Mouse (Mus musculus) thymus, postnatal 10 days (tissue): ENCODE measurements around the gene Slc25a21.

Experiments used
- DNase-seq, 2 experiments: peaks; one replicate each; pipeline ENCODE4 v3.0.0; 2021; ENCODE audit warnings: low spot score in 2 of 2

Gene Slc25a21

DNA sequence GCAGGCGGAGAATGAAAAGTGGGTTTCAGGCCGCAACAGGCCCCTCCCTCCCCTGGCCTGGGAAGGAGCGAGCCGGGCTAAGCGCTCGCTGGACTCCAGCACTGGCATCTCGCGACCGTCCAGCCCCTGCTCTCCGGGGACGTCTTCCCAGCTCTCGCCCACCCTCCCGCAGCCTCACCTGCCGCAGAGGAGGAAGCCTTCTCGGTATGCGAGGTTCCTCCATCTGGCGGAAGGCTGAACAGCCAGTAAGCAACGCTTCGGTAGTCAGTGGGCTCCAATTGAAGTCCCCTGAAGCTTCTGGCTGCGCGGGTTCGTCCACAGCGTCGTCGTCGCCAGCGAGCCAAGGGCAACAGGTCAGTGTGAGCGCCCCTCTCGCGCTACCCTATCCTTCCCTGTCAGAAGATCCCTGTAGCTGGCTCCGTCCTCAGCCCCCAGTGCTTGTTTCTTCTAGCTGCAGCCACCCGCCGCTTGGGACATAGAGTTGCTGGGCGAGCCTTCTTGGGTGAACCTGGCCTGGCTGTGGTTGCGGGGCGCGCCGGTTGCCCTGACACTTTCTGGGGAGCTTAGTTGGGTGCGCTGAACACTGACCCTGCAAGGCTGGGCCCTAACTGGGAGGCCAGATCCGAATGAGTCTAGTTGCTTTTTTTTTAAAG, 505.7 kb downstream of the Slc25a21 start, which contains the start of gene Pax9:
Pax9 (plus strand) TSS at position 341 of the 653 bp plus-strand sequence.
- DNase-seq, result no peak

DNA sequence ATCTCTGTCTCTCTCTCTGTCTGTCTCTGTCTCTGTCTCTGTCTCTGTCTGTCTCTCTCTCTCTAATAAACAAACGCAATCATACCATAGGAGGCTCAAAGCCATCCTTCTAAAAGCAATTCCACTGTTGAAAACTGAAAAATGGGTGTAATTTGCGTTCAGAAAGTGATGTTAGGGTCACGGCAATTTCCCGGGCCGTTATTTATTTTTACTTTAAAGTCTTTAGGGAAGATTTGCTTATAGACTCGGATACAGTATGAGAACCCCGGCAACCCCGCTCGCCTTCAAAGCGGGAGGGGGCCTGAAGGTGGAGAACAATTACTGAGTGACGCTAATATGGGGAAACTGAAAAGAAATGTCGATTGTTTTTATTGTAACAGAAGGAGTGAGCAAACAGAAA, 506.3 kb downstream of the Slc25a21 start:
- no peak for DNase-seq

DNA sequence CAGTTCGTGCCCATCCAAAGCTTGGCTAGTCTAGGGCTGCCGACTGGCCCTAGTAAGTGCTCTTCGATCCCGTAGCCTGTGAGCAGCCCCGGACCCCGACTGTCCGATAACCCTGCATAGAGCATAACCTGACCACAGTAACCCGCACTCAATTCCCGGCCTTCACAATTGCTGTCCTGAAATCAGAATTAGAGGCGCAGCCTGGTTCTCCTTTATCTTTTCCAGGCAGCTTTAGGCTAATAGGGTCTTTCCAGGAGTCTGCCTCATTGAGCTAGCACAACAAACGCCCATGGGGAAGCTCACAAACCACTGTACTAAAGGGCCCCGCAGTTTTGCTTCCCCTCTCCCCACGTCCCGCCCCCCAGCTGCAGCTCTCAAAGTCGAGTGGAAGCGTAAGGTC, 506.9 kb downstream of the Slc25a21 start:
- DNase-seq, result no peak

DNA sequence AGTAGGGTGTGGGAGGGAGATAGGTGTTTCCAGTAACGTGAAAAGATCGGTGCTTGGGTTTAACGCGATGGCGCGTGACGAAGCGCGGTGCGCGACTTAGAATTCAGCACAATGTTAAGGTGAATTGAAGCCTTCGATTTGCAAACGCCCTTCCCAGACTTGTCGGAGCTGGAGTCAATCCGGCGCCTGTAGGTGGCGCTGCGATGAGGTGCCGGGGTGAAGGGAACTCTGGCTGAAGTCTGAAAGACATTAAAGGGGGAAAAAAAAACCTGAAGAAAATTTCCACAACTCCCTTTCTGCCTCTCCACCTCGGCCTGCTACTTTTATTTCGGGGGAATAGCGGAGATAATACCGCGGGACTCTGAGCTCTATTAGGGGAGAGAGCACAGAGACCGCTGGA, 507.5 kb downstream of the Slc25a21 start:
- DNase-seq, result no peak

DNA sequence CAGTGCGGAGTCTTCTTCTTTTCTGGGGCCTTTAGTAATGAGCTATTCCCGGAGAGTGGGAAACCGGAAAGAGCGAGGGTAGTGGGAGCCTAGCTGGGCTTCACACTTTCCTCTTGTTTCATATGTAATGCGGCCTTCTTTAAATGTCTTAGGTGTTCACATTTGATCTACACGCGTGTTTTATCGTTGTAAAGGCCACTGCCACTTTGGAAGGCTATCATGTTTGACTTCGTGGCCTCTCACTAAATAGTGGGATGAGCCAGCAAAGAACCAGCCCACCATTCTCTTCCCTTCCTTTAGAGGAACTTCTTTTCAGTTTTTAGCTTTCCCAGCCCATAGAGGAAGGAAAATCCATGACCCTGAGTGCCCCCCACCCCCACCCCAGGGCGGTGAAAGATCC, 507.9 kb downstream of the Slc25a21 start:
- no peak for DNase-seq

DNA sequence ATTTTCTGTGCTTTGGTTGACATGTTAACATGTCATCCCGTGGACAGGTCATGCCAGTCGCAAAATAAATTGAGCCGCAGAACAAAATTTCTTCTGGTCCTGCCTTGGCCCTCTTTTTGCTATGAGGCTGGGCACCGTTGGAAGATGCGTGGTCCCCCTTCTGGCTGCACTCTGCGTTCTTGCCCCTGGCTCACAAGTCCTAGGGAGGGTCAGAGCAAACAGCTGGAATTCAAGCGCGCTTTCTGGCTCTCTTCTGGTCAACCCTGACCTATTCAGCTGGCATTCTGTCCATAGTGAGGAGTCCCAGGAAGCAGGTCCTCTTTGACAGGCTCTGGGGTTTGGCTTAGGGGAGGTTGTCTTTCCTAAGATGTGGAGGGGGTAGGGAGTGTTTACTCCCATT, 508.4 kb downstream of the Slc25a21 start:
- DNase-seq, result no peak

DNA sequence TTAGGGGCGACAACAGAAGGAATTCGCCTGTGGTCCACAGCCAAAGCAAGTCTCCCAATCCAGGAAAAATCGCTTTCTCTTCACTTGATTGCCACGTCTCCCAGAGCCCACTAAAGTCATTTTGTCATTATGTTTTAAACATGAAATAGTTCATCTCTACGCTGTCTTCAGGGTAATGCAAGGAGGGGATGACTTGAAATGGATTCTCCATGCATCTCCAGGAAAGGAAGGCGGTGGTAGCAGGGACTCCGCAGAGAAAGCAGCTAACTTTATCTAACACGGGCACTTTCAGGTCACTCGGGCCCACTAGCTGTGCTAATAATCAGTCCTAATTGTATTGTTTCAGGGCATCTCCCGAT, 508.8 kb downstream of the Slc25a21 start:
- DNase-seq, result no peak

DNA sequence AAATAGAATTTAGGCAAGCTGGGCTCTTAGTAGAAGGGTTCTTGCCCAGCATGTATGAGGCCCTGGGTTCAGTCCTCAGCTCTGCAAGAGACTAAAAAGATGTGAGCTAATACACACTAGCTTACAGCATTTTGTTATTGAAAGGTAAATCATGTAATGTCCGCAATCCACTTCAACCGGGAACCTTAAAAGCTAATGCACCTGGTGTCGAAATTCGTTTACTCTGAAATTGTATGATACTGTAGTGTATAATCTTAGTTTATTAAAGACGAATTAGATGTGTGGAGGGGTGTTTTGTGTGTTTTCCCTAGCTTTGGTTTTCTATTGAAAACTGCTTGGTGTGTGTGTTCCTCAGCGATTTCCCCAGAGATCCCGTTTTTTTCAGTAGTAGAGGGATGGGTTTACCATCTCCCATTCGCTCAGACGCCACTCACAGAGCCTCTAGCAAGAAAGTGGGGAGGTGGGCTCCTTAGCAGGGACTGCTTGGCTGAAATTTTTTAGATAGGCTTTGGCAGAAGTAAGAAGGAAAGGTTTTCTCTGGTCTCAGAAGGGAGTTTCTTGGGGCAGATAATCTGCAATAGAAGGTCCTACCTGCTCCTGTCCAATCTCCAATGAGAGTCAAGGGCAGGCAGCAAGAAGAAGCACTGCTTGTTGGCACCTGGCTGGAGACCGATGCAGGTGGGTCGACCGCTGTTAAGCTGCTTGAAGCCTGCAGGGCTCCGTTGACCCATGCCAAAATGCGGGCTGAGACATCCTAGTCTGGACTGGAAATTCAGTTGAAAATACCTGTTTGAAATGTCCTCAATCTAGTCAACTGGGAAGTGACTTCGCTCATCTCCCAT, 509.4 kb downstream of the Slc25a21 start:
- DNase-seq, result no peak

DNA sequence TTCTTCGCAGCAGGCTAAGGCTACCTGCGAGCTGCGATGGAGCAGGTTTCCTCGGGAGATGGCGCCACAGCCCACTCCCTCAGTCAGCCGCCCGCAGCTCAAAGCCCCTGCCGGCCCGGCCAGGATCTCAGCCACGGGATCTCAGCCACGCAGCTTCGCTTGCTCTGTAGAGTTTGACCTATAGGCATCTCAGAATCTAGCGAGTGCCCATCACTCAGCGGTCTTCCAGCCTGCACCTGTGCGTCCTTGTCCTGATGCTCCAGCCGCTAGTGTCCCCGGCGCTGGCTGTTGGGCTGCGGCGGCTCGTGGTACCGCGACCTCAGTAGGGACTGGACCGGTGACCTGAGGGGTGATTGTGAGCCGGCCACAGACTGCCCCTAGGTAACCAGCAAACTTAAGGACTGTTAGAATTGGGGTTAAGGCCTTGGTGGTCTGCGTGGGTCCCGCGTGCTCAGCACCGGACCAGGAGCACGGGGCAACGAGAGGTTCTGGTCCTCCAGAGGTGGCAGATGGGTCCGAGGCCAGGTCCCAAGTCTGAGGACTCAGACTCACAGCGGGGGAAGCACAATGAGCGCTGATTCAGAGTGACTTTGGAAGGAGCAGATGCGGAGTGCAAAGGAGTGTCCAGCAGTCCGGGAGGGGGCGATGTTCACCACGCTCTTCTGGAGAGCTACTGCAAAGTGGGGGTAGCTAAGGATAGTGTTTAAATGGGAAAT, 516.0 kb downstream of the Slc25a21 start:
- no peak for DNase-seq

DNA sequence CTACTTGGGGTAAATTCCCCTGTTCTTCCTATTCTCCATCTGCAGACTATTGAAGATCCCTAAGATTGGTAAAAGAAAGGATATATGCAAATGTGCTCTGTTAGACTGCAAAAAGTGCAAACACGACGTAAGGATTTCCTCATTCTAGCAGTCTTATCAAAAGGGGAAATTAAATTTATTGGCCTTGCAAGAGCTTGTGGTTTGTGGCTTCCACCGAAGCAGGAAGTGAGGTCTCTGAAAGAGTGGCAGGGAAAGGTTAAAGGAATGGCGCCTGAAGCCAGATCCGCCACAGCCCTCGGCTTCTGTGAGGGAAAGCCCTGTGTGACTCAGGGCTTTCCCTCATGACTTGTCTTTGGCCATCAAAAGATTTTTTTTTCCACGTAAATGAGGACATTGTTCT, 519.7 kb downstream of the Slc25a21 start:
- no peak for DNase-seq

DNA sequence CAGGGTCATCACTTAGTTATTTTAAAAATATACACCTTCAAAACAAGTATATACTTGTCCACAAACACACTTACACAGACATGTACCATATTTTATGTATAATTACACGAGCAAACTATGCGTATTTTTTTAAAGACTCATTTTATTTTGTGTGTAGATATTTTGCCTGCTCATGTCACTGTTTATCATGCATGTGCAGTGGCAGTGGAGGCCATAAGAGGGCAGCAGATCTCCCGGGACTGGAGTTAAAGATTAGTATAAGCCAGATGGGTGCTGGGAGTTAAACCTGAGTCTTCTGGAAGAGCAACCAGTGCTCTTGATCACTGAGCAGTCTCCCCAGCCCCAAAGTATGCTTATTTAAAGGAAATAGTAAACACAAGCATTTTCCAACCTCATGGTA, 522.5 kb downstream of the Slc25a21 start:
- DNase-seq, result no peak

DNA sequence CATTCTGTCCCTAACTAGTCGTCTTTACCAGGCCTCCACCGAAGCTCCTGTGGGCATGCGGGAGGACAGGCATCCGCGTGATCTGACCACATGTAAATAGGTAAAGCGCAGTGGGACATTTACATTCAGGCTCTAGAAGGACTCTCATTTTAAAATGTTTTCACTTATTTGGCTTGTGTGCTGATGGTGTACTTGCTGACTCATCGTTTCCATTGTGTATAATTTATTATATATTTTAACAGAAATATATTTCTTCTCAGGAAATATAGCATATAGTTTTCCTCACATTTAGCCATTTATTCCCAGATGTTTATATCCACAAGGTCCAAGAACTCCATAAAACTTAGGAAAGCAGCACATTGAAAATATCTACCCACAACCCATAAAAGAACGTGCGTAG, 526.5 kb downstream of the Slc25a21 start:
- DNase-seq, result no peak

DNA sequence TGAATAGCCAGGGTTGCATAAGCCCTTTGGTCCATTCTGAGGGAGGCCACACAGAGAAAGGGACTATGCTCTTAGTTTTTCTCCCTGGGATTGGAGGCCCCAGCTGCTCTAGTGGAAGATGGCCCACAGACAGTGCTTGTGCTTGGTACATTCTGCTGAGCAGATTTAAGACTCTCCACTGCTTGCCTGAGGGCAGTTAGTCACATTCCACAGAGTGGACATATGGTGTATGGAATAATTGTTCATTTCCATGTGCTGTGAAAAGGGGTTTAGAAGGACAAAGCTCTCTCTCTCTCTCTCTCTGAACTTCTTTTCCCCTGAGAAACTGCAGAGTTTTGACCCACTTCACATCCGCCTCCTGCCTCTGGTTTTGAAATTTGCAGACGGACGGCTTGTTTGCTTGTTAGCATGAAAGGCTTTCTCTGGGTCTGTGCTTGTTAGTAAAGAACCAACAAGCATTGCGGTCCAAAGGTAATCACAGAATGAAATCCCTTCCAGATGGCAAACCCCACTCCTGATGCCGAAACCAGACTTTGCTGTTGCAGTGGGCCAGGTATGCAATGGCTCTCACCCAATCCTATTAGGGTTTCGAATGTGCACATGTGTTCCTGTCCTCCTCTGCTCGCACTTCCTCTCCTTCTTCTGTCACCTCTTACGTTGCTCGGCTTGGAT, 527.7 kb downstream of the Slc25a21 start:
- DNase-seq, result no peak
